Mouse (Mus musculus): ENCODE data around the gene Mms19.

Gene Mms19

DNA sequence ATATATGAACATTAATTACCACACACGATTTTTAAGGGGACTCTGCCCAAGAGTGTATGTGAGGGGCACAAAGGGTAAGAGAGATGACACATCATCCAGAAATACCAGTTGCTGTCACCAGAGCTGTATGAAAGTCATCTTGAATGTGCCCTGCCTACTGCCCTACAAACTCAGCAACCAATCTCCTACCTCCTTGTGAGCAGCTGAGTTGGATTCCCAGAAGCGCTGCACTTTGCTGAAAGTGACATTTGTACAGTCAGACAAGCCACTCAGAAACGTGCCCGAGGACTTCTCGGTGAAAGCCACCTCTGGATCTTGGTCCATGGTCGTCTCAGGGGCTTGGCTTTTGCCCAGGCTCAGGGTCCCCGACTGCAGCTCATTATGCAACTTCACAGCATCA is 86.0 kb downstream of the Mms19 start:
- DNase-seq: no peak
